Mouse (Mus musculus): ENCODE results near the gene Itga2b. TPM values are rescaled to one million over a fixed set of nuclear protein-coding genes. Genes with fewer than 3 reads are reported as not detected.
"Not testable (repeated sequence)": the region's sequence is repeated elsewhere in the genome, so short reads cannot be mapped to it uniquely, and the experiment has no call there.

Gene Itga2b
- total RNA-seq, 2 experiments from 2014 or later = 6.1 to 8.4 TPM

GRCm38 (mm10) chr11:102415034-102415802 lies 54.7 kb downstream of the Itga2b start:
- DNase-seq (ENCODE audit: low spot score in 2 of 2) = no peak

- no peak for DNase-seq (ENCODE audit: low spot score in 2 of 2)
Measured at GRCm38 (mm10) chr11:102413059-102413458, 56.9 kb downstream of the Itga2b start.

- peak; percentile 85 to 89 for DNase-seq (ENCODE audit: low spot score in 2 of 2)
Measured at GRCm38 (mm10) chr11:102411704-102412103, 58.2 kb downstream of the Itga2b start.

DNA sequence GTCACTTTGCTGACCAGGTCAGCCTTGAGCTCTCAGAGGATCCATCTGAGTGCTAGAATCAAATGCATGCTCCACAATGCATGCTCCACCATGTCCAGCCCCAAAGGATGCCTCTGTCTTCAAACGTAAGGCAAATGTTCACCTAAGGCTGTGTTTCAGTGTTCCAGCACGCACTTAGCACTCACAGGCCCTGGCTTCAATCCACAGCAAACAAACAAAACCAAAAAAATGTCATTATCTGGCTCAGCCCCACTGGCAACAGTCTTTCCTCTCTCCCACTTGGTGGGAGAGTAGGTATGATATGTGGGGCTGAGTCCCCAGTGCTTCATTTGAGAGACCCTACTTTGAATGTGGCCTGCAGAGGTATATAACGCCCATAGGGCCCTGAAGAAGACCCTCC lies 58.9 kb downstream of the Itga2b start:
- DNase-seq (ENCODE audit: low spot score in 2 of 2) = no peak

DNA sequence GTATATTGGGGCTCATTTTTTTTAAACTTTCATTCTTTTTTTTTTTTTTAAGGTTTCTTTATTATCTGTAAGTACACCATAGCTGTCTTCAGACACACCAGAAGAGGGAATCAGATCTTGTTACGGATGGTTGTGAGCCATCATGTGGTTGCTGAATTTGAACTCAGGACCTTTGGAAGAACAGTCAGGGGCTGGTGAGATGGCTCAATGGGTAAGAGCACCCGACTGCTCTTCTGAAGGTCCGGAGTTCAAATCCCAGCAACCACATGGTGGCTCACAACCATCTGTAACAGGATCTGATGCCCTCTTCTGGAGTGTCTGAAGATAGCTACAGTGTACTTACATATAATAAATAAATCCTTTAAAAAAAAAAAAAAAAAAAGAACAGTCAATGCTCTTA lies 59.6 kb downstream of the Itga2b start:
- not testable (repeated sequence) for DNase-seq (ENCODE audit: low spot score in 2 of 2)

GRCm38 (mm10) chr11:102409795-102410330 lies 60.1 kb downstream of the Itga2b start:
- DNase-seq (ENCODE audit: low spot score in 2 of 2) = no peak

- no peak for DNase-seq (ENCODE audit: low spot score in 2 of 2)
Measured at GRCm38 (mm10) chr11:102408888-102409794, 60.8 kb downstream of the Itga2b start.

GRCm38 (mm10) chr11:102408344-102408876 lies 61.5 kb downstream of the Itga2b start:
- peak; percentile 79 to 92 for DNase-seq (ENCODE audit: low spot score in 2 of 2)

GRCm38 (mm10) chr11:102407834-102408215 lies 62.1 kb downstream of the Itga2b start, which contains the start of gene Slc25a39:
Gene Slc25a39, minus strand, starts transcription at chr11:102407946.
- no peak for DNase-seq (ENCODE audit: low spot score in 2 of 2)

GRCm38 (mm10) chr11:102406900-102407833 lies 62.8 kb downstream of the Itga2b start:
- peak; percentile 90 to 91 for DNase-seq (ENCODE audit: low spot score in 2 of 2)

GRCm38 (mm10) chr11:102406401-102406800 lies 63.5 kb downstream of the Itga2b start:
- no peak for DNase-seq (ENCODE audit: low spot score in 2 of 2)

GRCm38 (mm10) chr11:102405544-102406285 lies 64.2 kb downstream of the Itga2b start:
- DNase-seq (ENCODE audit: low spot score in 2 of 2) = no peak

GRCm38 (mm10) chr11:102404161-102405010 lies 65.5 kb downstream of the Itga2b start:
- DNase-seq (ENCODE audit: low spot score in 2 of 2) = no peak

GRCm38 (mm10) chr11:102403657-102404056 lies 66.3 kb downstream of the Itga2b start:
- DNase-seq (ENCODE audit: low spot score in 2 of 2) = no peak

Measured in adrenal gland, postnatal 4 days (tissue).